Mouse (Mus musculus): ENCODE measurements at regions not wholly inside any gene's neighbourhood (a gene's known extent, or its start where the extent isn't known, plus 50 kb on each side); places are given as distances from the start of the nearest gene placed in this dataset.

- no peak for DNase-seq
These were observed 139.1 kb downstream of the Tomm20 start for GRCm38 (mm10) chr8:126806591-126806990.

GRCm38 (mm10) chr8:126806181-126806560, 139.5 kb downstream of the Tomm20 start:
- DNase-seq, result peak; percentile 36

GRCm38 (mm10) chr8:126805365-126806180, 140.1 kb downstream of the Tomm20 start:
- peak; percentile 42 for DNase-seq

- no peak for DNase-seq
These were observed 141.5 kb downstream of the Tomm20 start for GRCm38 (mm10) chr8:126804115-126804514.

GRCm38 (mm10) chr8:126802641-126803040, 143.0 kb downstream of the Tomm20 start:
- no peak for DNase-seq

- no peak for DNase-seq
These were observed 144.7 kb downstream of the Tomm20 start for GRCm38 (mm10) chr8:126800976-126801375.

- DNase-seq, result no peak
These were observed 147.9 kb downstream of the Tomm20 start for GRCm38 (mm10) chr8:126797571-126798334.

GRCm38 (mm10) chr8:126793657-126794056, 152.0 kb downstream of the Tomm20 start:
- no peak for DNase-seq

- no peak for DNase-seq
These were observed 154.6 kb downstream of the Tomm20 start for GRCm38 (mm10) chr8:126791069-126791468.

GRCm38 (mm10) chr8:126790214-126790613, 155.4 kb downstream of the Tomm20 start:
- no peak for DNase-seq

GRCm38 (mm10) chr8:126789076-126789475, 156.6 kb downstream of the Tomm20 start:
- no peak for DNase-seq

- DNase-seq, result no peak
These were observed 157.0 kb downstream of the Tomm20 start for GRCm38 (mm10) chr8:126788669-126789068.

GRCm38 (mm10) chr8:126787398-126787797, 158.2 kb downstream of the Tomm20 start:
- DNase-seq, result peak; percentile 38

GRCm38 (mm10) chr8:126785211-126785610, 160.4 kb downstream of the Tomm20 start:
- no peak for DNase-seq

GRCm38 (mm10) chr8:126784604-126785003, 161.0 kb downstream of the Tomm20 start:
- DNase-seq, result no peak

GRCm38 (mm10) chr8:126783703-126784440, 161.8 kb downstream of the Tomm20 start:
- no peak for DNase-seq

GRCm38 (mm10) chr8:126778673-126779072, 167.0 kb downstream of the Tomm20 start:
- DNase-seq, result no peak

GRCm38 (mm10) chr8:126778131-126778530, 167.5 kb downstream of the Tomm20 start:
- DNase-seq, result no peak

GRCm38 (mm10) chr8:126776605-126777469, 168.8 kb downstream of the Tomm20 start:
- DNase-seq, result peak; percentile 62

- DNase-seq, result no peak
These were observed 170.3 kb downstream of the Tomm20 start for GRCm38 (mm10) chr8:126775334-126775733.

- no peak for DNase-seq
These were observed 170.8 kb downstream of the Tomm20 start for GRCm38 (mm10) chr8:126774816-126775215.

GRCm38 (mm10) chr8:126772748-126773147, 172.9 kb downstream of the Tomm20 start:
- DNase-seq, result no peak

Measured in thymus, postnatal 4 days (tissue).